Mouse (Mus musculus) midbrain, postnatal 0 days (tissue): ENCODE results near the gene Olfr104-ps. TPM values are rescaled to one million over a fixed set of nuclear protein-coding genes. Genes with fewer than 3 reads are reported as not detected.

ENCODE experiments used
- ATAC-seq: fragments of 200-750 bp; cut with Nextera tagmentation; 2 replicates; pipeline ENCODE4 v1.8.0; 2017; ENCODE audit warnings: moderate number of reproducible peaks, mild to moderate bottlenecking, moderate TSS enrichment, moderate library complexity; ENCODE audit not compliant: low FRiP score
- DNase-seq: peaks from one replicate; pipeline ENCODE4 v3.0.0-alpha.2; 2015; ENCODE audit warnings: low spot score
- H3K27ac ChIP-seq: fragments of 300-500 bp; sonication (generic); 2 replicates; pipeline ENCODE4 v1.5.1; 2014; ENCODE audit warnings: low read depth, mild to moderate bottlenecking, low read length, mixed read lengths
- H3K27me3 ChIP-seq: fragments of 300-500 bp; sonication (generic); 2 replicates; pipeline ENCODE4 v1.6.1; 2014; ENCODE audit warnings: low read length, control low read depth, mixed read lengths; ENCODE audit not compliant: insufficient read depth
- H3K36me3 ChIP-seq: fragments of 300-500 bp; sonication (generic); 2 replicates; pipeline ENCODE4 v1.6.1; 2014; ENCODE audit warnings: low read length, control low read depth, mixed read lengths; ENCODE audit not compliant: insufficient read depth
- H3K4me1 ChIP-seq: fragments of 300-500 bp; sonication (generic); 2 replicates; pipeline ENCODE4 v1.6.1; 2014; ENCODE audit warnings: mild to moderate bottlenecking, control low read depth, antibody characterized with exemption, low read length, mixed read lengths; ENCODE audit not compliant: insufficient read depth
- H3K4me2 ChIP-seq: fragments of 300-500 bp; sonication (generic); 2 replicates; pipeline ENCODE4 v1.6.1; 2014; ENCODE audit warnings: low read depth, mild to moderate bottlenecking, low read length, mixed read lengths; ENCODE audit not compliant: poor library complexity, severe bottlenecking
- H3K4me3 ChIP-seq: fragments of 300-500 bp; sonication (generic); 2 replicates; pipeline ENCODE4 v1.5.1; 2014; ENCODE audit warnings: low read depth, mild to moderate bottlenecking, low read length, moderate library complexity
- H3K9ac ChIP-seq: fragments of 300-500 bp; sonication (generic); replicated peaks from 2 replicates; pipeline ENCODE4 v1.6.1; 2014; ENCODE audit warnings: mild to moderate bottlenecking, low read length, moderate library complexity, mixed read lengths; ENCODE audit not compliant: poor library complexity, severe bottlenecking
- H3K9me3 ChIP-seq: fragments of 300-500 bp; sonication (generic); 2 replicates; pipeline ENCODE4 v1.6.1; 2016; ENCODE audit warnings: low read length, control low read depth
- CTCF ChIP-seq: IDR thresholded peaks from 2 replicates; pipeline ENCODE4 v1.5.1; 2016; ENCODE audit warnings: antibody characterized with exemption, mild to moderate bottlenecking
- WGBS: fragments of 180-500 bp; shearing (Covaris S2); extraction: QIAGEN DNeasy Blood & Tissue Kit; methylation state at CpG from one replicate; pipeline ENCODE4 v1.1.7; 2014; 5-methylcytosine and 5-hydroxymethylcytosine counted together
- polyA plus RNA-seq: library from polyadenylated mRNA; unstranded; fragments of >200 nt; fragmentation: Nextera tagmentation; extraction: Ambion mirVana; gene quantifications from 2 replicates; pipeline ENCODE4 v1.2.1, GENCODE M21; 2015
- total RNA-seq: library from RNA; depleted of rRNA; stranded (reverse); fragments of >200 nt; gene quantifications from 2 replicates; pipeline ENCODE4 v1.2.3, GENCODE M21; 2014; rRNA removed

The Olfr104-ps gene
- total and polyA plus RNA-seq, 2 experiments from 2014 or later, result not detected

DNA sequence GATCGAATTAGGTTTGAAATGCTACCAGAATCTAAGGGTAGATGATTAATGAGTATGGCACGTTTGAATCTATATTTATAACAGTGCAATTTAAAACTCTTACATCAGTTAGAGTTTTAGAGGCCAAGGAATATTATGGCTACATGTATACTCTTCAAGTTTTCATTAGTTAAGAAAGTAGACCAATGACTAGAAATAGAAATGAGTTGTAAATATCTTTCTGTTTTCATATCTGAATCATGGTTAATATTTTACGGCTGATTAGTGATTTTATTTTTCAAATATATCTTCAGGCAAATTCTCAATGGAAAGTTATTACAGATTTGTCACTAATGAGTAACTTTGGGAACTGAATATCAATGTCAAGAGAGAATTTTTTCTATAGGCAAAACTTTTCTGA, 39.5 kb downstream of the Olfr104-ps start, which contains the start of gene Olfr107:
Olfr107 (plus strand) TSS at position 301 of the 400 bp plus-strand sequence.
- Histone ChIP-seq H3K4me1 (no peaks in the 10 kb centered on the region), H3K4me3 (no peak within 1 kb of the TSS), H3K9ac (no peak within 1 kb of the TSS), H3K36me3 (no peaks in the 10 kb centered on the region), H3K27me3 (no peaks in the 10 kb centered on the region), H3K4me2 (no peak within 1 kb of the TSS), H3K27ac (no peak within 1 kb of the TSS), H3K9me3 (no peaks in the 10 kb centered on the region)
- no peak for DNase-seq
- WGBS, result 84% methylated on average over 3 of the region's 3 CpGs
- TF ChIP-seq CTCF, result no peak
- no peak for ATAC-seq

- Histone ChIP-seq H3K4me1 (no peaks in the 10 kb centered on the region), H3K4me3 (no peak overlapping the region), H3K27me3 (no peaks in the 10 kb centered on the region), H3K9ac (no peak overlapping the region), H3K36me3 (no peaks in the 10 kb centered on the region), H3K9me3 (no peaks in the 10 kb centered on the region), H3K27ac (no peak overlapping the region), H3K4me2 (no peak overlapping the region)
- TF ChIP-seq CTCF, result no peak
- no peak for ATAC-seq
- DNase-seq, result no peak
Measured at GRCm38 (mm10) chr17:37413380-37413779, 54.0 kb downstream of the Olfr104-ps start.

Other genes with a start within 250 kb of the Olfr104-ps start
- not detected in 2 replicates for gene Olfr92, start 239.5 kb upstream of the Olfr104-ps start, total RNA-seq
- gene Olfr92, start 239.5 kb upstream of the Olfr104-ps start, polyA plus RNA-seq, result not detected in 2 replicates
- not detected in 2 replicates for gene Olfr93, start 198.1 kb upstream of the Olfr104-ps start, total RNA-seq
- gene Olfr93, start 198.1 kb upstream of the Olfr104-ps start, polyA plus RNA-seq, result not detected in 2 replicates
- gene Ubd, start 165.7 kb upstream of the Olfr104-ps start, total RNA-seq, result not detected in 2 replicates
- not detected in 2 replicates for gene Ubd, start 165.7 kb upstream of the Olfr104-ps start, polyA plus RNA-seq
- gene Olfr94, start 158.6 kb upstream of the Olfr104-ps start, total RNA-seq, result not detected in 2 replicates
- not detected in 2 replicates for gene Olfr94, start 158.6 kb upstream of the Olfr104-ps start, polyA plus RNA-seq
- not detected in 2 replicates for gene Olfr95, start 146.5 kb upstream of the Olfr104-ps start, total RNA-seq
- 0.02 TPM in 1 of 2 replicates, not detected in the other for gene Olfr95, start 146.5 kb upstream of the Olfr104-ps start, polyA plus RNA-seq
- gene Olfr96, start 139.4 kb upstream of the Olfr104-ps start, total RNA-seq, result not detected in 2 replicates
- not detected in 2 replicates for gene Olfr96, start 139.4 kb upstream of the Olfr104-ps start, polyA plus RNA-seq
- not detected in 2 replicates for gene Olfr97, start 122.3 kb upstream of the Olfr104-ps start, total RNA-seq
- gene Olfr97, start 122.3 kb upstream of the Olfr104-ps start, polyA plus RNA-seq, result not detected in 2 replicates
- not detected in 2 replicates for gene Olfr98, start 95.8 kb upstream of the Olfr104-ps start, total RNA-seq
- not detected in 2 replicates for gene Olfr98, start 95.8 kb upstream of the Olfr104-ps start, polyA plus RNA-seq
- 1.6 TPM in 2 replicates for gene H2-M3, start 89.4 kb upstream of the Olfr104-ps start, total RNA-seq
- 2.5 and 2.6 TPM in 2 replicates for gene H2-M3, start 89.4 kb upstream of the Olfr104-ps start, polyA plus RNA-seq
- not detected in 2 replicates for gene Olfr99, start 76.1 kb upstream of the Olfr104-ps start, total RNA-seq
- gene Olfr99, start 76.1 kb upstream of the Olfr104-ps start, polyA plus RNA-seq, result not detected in 2 replicates
- gene Olfr101, start 55.3 kb upstream of the Olfr104-ps start, total RNA-seq, result not detected in 2 replicates
- not detected in 2 replicates for gene Olfr101, start 55.3 kb upstream of the Olfr104-ps start, polyA plus RNA-seq
- not detected in 2 replicates for gene Olfr102, start 42.5 kb upstream of the Olfr104-ps start, total RNA-seq
- not detected in 2 replicates for gene Olfr102, start 42.5 kb upstream of the Olfr104-ps start, polyA plus RNA-seq
- not detected in 2 replicates for gene Olfr103, start 19.9 kb upstream of the Olfr104-ps start, total RNA-seq
- not detected in 2 replicates for gene Olfr103, start 19.9 kb upstream of the Olfr104-ps start, polyA plus RNA-seq
- not detected in 2 replicates for gene Olfr105-ps, start 19.5 kb downstream of the Olfr104-ps start, total RNA-seq
- not detected in 2 replicates for gene Olfr105-ps, start 19.5 kb downstream of the Olfr104-ps start, polyA plus RNA-seq
- gene Olfr106-ps, start 30.8 kb downstream of the Olfr104-ps start, total RNA-seq, result not detected in 2 replicates
- not detected in 2 replicates for gene Olfr106-ps, start 30.8 kb downstream of the Olfr104-ps start, polyA plus RNA-seq
- not detected in 2 replicates for gene Olfr107, start 39.6 kb downstream of the Olfr104-ps start, total RNA-seq
- gene Olfr107, start 39.6 kb downstream of the Olfr104-ps start, polyA plus RNA-seq, result not detected in 2 replicates
- not detected in 2 replicates for gene Olfr108, start 85.9 kb downstream of the Olfr104-ps start, total RNA-seq
- gene Olfr108, start 85.9 kb downstream of the Olfr104-ps start, polyA plus RNA-seq, result not detected in 2 replicates
- gene Olfr109, start 99.3 kb downstream of the Olfr104-ps start, total RNA-seq, result not detected in 2 replicates
- gene Olfr109, start 99.3 kb downstream of the Olfr104-ps start, polyA plus RNA-seq, result not detected in 2 replicates
- gene H2-M2, start 124.0 kb downstream of the Olfr104-ps start, total RNA-seq, result not detected in 2 replicates
- not detected in 2 replicates for gene H2-M2, start 124.0 kb downstream of the Olfr104-ps start, polyA plus RNA-seq
- gene Olfr110, start 132.9 kb downstream of the Olfr104-ps start, total RNA-seq, result not detected in 2 replicates
- gene Olfr110, start 132.9 kb downstream of the Olfr104-ps start, polyA plus RNA-seq, result not detected in 2 replicates
- gene Olfr111, start 148.4 kb downstream of the Olfr104-ps start, total RNA-seq, result 0.14 TPM in 1 of 2 replicates, not detected in the other
- not detected in 2 replicates for gene Olfr111, start 148.4 kb downstream of the Olfr104-ps start, polyA plus RNA-seq
- gene Olfr112, start 209.9 kb downstream of the Olfr104-ps start, total RNA-seq, result not detected in 2 replicates
- gene Olfr112, start 209.9 kb downstream of the Olfr104-ps start, polyA plus RNA-seq, result not detected in 2 replicates
- not detected in 2 replicates for gene Olfr113, start 218.1 kb downstream of the Olfr104-ps start, total RNA-seq
- gene Olfr113, start 218.1 kb downstream of the Olfr104-ps start, polyA plus RNA-seq, result not detected in 2 replicates
- gene Olfr114, start 233.2 kb downstream of the Olfr104-ps start, total RNA-seq, result not detected in 2 replicates
- not detected in 2 replicates for gene Olfr114, start 233.2 kb downstream of the Olfr104-ps start, polyA plus RNA-seq